Mouse (Mus musculus): ENCODE results near the gene Hyal1.

The Hyal1 gene

DNA sequence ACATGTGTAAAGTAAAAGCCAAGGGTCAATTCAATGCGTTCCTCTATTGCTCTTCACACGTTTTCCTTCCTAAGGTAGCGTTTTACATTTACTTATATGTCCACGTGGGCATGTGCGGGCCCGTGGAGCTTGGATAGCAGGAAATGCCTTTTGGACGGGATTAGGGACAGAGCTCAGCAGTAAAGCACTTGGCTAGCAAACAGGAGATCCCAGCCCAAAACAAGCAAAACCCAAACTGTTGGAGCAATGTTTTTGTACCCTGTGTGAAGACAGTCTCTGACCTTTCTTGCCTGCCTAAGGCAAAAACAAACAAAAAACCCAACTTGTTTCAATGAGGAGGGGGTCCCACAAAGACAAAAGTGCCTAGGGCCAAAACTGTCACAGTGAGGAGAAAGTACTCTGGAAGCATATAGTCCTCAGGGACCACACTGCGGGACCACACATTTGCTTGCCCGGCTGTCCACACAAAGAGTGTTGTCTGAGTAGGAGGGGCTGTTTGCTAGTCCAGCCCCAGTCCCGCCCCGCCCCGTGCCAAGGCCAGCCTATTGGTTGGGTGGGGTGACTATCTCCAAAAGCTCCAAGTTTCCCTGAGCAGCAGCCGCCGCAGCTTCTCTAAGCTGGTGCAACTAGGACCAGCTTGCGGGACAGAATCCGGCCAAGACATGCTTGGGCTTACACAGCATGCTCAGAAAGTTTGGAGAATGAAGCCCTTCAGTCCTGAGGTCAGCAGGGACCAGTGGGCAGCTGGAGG is at the start of gene Hyal1:
Gene Hyal1, plus strand, starts transcription at position 571 of the 751 bp plus-strand sequence.
- in situ Hi-C loops (cut with MboI, MseI) = no loop called here

DNA sequence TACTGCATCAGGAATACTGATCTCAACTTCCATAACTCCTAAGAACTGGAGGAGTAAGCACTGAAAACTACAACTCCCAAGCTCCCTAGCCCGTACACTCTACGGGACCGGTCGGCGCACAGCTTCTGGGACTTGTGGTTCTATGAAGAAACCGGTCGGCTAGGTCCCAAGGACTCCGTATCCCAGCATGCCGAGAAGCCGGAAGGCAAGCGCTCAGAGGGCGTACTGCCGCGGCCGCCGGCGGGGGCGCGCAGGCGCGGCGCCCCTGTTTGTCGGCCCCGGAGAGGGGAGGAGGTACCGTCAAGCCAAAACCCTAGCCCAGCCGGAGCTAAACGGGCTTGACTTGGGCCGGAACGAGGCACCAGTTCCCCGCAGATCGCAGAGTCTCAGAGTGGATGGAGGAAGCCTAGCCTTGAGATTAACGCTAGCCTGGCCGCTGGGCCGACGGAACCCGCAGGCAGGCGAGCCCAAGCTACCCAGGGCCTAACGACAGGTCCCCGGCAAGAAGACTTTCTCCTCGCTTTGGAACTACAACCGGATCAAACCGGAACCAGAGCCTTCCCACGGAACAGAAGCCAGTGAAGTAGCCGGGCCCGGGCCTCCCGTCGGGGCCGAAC is 42.8 kb upstream of the Hyal1 start, which contains the start of gene Tmem115:
Gene Tmem115, plus strand, starts transcription at position 155 of the 617 bp plus-strand sequence.
- in situ Hi-C loops (cut with MboI, MseI) = loop anchor here (10.0 to 25.0 kb wide), 3 partner anchors 1089 to 1553 kb away; partner anchors contain the start of genes Abhd14a (in 1 of the 2), Abhd14b (in 1 of the 2), Ccdc51 (in 1 of the 2) and Plxnb1 (in 1 of the 2)

- in situ Hi-C loops (cut with MboI, MseI) = loop anchor here (5.0 to 25.0 kb wide), 4 partner anchors 232 to 1553 kb away; partner anchors contain the start of genes Abhd14a (in 1 of the 2), Abhd14b (in 1 of the 2), Ccdc51 (in 1 of the 2) and Plxnb1 (in 1 of the 2)
These were observed 42.1 kb upstream of the Hyal1 start for GRCm38 (mm10) chr9:107534408-107535202.

- in situ Hi-C loops (cut with MboI, MseI) = loop anchor here (5.0 to 25.0 kb wide), 4 partner anchors 236 to 1549 kb away; partner anchors contain the start of genes Abhd14a (in 1 of the 2), Abhd14b (in 1 of the 2), Ccdc51 (in 1 of the 2) and Plxnb1 (in 1 of the 2)
These were observed 38.5 kb upstream of the Hyal1 start for GRCm38 (mm10) chr9:107538231-107538630.

GRCm38 (mm10) chr9:107538711-107539110 is 38.0 kb upstream of the Hyal1 start:
- in situ Hi-C loops (cut with MboI, MseI) = loop anchor here (5.0 to 25.0 kb wide), 4 partner anchors 236 to 1549 kb away; partner anchors contain the start of genes Abhd14a (in 1 of the 2), Abhd14b (in 1 of the 2), Ccdc51 (in 1 of the 2) and Plxnb1 (in 1 of the 2)

DNA sequence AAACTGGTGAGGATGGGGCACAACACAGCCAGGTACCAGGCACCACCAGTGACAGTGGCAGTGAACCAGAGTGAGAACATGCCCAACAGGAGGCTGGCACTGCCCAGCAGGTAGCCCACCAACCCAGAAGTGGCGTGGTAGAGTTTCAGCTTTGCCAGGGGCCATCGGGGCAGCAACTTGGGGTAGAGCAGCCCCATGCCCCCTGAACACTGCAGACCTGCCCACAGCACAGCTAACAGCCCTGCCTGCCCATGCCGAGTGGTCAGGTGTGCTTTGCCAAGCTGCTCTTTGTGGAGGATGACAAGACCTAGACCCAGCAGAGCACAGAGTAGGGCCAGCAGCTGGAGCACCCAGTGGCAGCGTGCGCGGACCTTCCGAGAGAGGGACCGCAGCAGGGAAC is 36.8 kb upstream of the Hyal1 start:
- in situ Hi-C loops (cut with MboI, MseI) = loop anchor here (5.0 to 25.0 kb wide), 4 partner anchors 238 to 1547 kb away; partner anchors contain the start of genes Abhd14a (in 1 of the 2), Abhd14b (in 1 of the 2), Ccdc51 (in 1 of the 2) and Plxnb1 (in 1 of the 2)

DNA sequence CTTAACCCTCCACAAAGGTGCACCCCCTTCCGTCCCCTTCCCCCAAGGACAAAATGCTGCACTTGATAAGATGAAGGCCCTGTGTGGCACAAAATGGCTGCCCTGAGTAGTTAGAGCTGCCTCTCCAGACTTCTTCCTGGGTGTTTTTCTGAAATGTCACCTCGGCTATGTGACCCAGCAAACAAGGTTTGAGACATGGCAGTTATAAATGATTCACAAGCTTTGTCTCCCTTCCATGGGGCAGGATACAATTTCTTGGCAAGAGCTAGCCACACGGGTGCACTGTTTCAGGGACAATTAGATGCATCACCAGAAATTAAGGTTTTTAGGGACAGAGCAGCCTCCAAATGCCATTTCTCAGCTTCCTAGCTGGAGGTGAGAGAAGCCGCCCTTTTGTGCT is 36.3 kb upstream of the Hyal1 start:
- in situ Hi-C loops (cut with MboI, MseI) = loop anchor here (25.0 kb wide), 2 partner anchors 1353 to 1547 kb away; partner anchors contain the start of genes Ccdc51 (in 1 of the 2), Plxnb1 (in 1 of the 2), Ppm1m (in 1 of the 2) and Tma7 (in 1 of the 2)

DNA sequence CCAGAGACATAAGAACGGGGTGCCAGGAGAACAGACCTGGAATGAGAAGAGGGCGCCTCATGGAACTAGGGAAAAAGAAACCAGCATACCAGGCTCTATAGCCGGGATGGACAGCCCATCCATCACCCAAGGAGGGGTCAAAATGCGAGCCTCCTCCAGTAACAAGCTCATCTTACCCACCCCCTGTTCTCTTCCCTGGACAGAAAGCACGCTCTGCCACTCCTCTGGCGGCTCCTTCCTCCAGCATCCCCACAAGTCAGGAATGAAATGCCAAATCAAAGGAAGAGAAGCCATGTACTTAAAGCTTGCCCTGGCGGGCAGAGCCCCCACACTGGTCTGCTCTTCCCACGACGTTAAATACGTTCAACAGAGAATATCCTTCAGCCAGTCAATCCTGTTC is 35.7 kb upstream of the Hyal1 start:
- in situ Hi-C loops (cut with MboI, MseI) = loop anchor here (25.0 kb wide), 2 partner anchors 1354 to 1546 kb away; partner anchors contain the start of genes Ccdc51 (in 1 of the 2), Plxnb1 (in 1 of the 2), Ppm1m (in 1 of the 2) and Tma7 (in 1 of the 2)

DNA sequence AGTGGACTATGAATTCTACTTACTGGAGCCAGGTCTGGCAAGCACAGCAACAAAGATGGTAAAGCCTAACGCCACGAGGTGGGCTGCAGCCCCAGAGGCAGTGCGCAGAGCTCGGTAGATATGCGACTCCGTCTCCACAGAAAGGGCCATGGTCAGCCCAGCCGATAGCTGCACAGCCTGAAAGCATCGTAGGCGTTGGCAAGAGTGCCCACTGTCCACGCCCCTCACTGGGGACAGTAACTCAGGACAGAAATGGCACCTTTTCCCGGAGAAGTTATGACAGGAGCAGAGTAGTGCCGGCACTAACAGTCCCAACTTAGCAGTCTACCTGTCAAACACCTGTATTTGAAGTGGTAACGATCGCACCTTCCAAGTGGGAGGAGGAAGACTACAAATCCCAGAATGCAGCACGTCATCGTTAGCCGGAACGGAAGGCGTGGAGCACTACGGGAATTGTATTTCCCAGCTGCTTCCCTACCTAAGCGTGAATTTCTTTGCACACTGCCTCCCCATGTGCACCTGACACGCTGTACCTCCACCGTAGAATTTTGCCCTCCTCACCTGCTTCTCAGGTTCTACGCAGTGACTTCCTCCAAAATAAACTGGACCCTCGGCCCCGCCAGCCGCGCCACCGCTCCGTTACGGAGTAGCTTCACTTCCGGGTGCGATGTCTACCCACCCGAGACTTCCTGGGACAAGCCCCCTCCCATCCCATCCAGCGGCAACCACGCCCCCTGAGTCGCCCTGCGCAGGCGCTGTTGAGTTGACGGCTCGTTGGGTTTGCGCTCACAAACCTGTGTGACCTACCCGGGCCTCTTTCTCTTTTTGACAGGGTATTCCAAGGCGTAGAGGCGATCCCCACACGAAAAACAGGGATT is 35.0 kb upstream of the Hyal1 start, which contains the start of the genes Cyb561d2 and Nprl2:
Gene Cyb561d2, minus strand, starts transcription at position 720 of the 878 bp plus-strand sequence.
Gene Nprl2, plus strand, starts transcription at position 753 of the 878 bp plus-strand sequence.
- in situ Hi-C loops (cut with MboI, MseI) = loop anchor here (25.0 kb wide), 2 partner anchors 1354 to 1546 kb away; partner anchors contain the start of genes Ccdc51 (in 1 of the 2), Plxnb1 (in 1 of the 2), Ppm1m (in 1 of the 2) and Tma7 (in 1 of the 2)

DNA sequence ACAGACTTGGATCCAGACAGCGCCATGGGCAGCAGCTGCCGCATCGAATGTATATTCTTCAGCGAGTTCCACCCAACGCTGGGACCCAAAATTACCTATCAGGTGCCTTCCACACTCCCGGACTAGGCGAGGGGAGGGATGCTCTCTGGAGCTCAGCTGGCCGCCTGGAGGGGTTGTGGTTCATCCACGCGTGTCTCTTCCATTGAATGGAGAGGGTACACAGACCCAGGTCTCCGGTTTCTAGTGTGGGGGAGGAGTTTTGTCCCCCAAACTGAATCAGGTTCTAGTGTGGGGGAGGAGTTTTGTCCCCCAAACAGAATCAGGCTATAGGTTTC is 34.4 kb upstream of the Hyal1 start:
- in situ Hi-C loops (cut with MboI, MseI) = loop anchor here (25.0 kb wide), 2 partner anchors 1355 to 1545 kb away; partner anchors contain the start of genes Ccdc51 (in 1 of the 2), Plxnb1 (in 1 of the 2), Ppm1m (in 1 of the 2) and Tma7 (in 1 of the 2)

DNA sequence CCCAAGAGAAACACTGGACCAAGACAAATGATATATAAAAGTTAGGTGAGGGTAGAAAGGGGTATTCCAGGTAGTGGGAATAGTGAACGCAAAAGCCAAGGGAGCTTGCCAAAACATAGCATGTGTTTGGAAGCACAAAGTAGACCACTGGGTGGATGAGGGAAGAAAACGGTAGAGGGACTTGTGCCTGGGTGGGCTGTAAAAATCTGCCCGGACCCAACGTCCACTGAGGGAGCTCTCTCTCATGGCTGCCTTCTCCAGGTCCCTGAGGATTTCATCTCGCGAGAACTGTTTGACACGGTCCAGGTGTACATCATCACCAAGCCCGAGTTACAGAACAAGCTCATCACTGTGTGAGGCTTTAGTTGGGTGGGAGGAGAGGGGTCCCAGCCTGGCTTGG is 34.0 kb upstream of the Hyal1 start:
- in situ Hi-C loops (cut with MboI, MseI) = loop anchor here (25.0 kb wide), 2 partner anchors 1355 to 1545 kb away; partner anchors contain the start of genes Ccdc51 (in 1 of the 2), Plxnb1 (in 1 of the 2), Ppm1m (in 1 of the 2) and Tma7 (in 1 of the 2)

- in situ Hi-C loops (cut with MboI, MseI) = loop anchor here (25.0 kb wide), 2 partner anchors 1356 to 1544 kb away; partner anchors contain the start of genes Ccdc51 (in 1 of the 2), Plxnb1 (in 1 of the 2), Ppm1m (in 1 of the 2) and Tma7 (in 1 of the 2)
These were observed 33.4 kb upstream of the Hyal1 start for GRCm38 (mm10) chr9:107543299-107543698.

GRCm38 (mm10) chr9:107544196-107544700 is 32.5 kb upstream of the Hyal1 start:
- in situ Hi-C loops (cut with MboI, MseI) = loop anchor here (25.0 kb wide), 2 partner anchors 1357 to 1543 kb away; partner anchors contain the start of genes Ccdc51 (in 1 of the 2), Plxnb1 (in 1 of the 2), Ppm1m (in 1 of the 2) and Tma7 (in 1 of the 2)

GRCm38 (mm10) chr9:107544729-107545128 is 32.0 kb upstream of the Hyal1 start:
- in situ Hi-C loops (cut with MboI, MseI) = loop anchor here (25.0 kb wide), 2 partner anchors 1357 to 1543 kb away; partner anchors contain the start of genes Ccdc51 (in 1 of the 2), Plxnb1 (in 1 of the 2), Ppm1m (in 1 of the 2) and Tma7 (in 1 of the 2)

DNA sequence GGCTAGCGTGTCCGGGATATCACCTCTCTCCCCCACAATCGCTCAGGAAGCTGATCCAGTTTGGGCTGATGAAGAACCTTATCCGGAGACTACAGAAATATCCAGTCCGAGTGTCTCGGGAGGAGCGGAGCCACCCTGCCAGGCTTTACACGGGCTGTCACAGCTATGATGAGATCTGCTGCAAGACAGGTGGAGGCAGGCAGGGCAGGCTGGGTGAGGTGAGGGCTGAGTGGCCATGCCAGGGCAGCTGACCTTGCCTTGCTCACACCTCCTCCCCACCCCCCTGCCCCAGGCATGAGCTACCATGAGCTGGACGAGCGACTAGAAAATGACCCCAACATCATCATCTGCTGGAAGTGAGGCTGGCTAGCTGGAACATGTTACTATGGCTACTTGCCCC is 31.5 kb upstream of the Hyal1 start:
- in situ Hi-C loops (cut with MboI, MseI) = loop anchor here (25.0 kb wide), 2 partner anchors 1358 to 1542 kb away; partner anchors contain the start of genes Ccdc51 (in 1 of the 2), Plxnb1 (in 1 of the 2), Ppm1m (in 1 of the 2) and Tma7 (in 1 of the 2)

DNA sequence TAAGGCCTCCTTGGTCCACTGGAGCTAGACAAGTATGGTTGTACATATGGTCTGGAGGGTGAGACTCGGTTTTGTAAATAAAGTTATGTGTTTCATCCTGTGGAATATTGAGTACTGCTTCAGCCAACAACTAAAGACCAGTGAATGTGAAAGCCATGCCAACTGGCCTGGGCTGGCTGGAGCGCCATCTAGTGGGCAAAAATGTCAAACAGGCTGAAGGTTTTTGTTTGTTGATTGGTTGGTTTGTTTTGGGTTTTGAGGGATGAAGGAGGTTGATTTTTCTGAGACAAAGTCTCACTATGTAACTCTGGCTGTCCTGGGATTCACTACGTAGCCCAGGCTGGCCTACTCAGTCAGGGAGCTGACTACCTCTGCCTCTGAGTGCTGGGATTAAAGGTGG is 31.1 kb upstream of the Hyal1 start:
- in situ Hi-C loops (cut with MboI, MseI) = loop anchor here (25.0 kb wide), 2 partner anchors 1358 to 1542 kb away; partner anchors contain the start of genes Ccdc51 (in 1 of the 2), Plxnb1 (in 1 of the 2), Ppm1m (in 1 of the 2) and Tma7 (in 1 of the 2)

- in situ Hi-C loops (cut with MboI, MseI) = loop anchor here (25.0 kb wide), 2 partner anchors 1360 to 1540 kb away; partner anchors contain the start of genes Ccdc51 (in 1 of the 2), Plxnb1 (in 1 of the 2), Ppm1m (in 1 of the 2) and Tma7 (in 1 of the 2)
These were observed 29.7 kb upstream of the Hyal1 start, which contains the start of gene Zmynd10 for GRCm38 (mm10) chr9:107547026-107547425. Zmynd10 (plus strand) TSS chr9:107547298.

Measured in T-helper 17 cell (primary cell).